Mouse (Mus musculus) cerebellum, postnatal 10 days (tissue): Measurements from ENCODE around the gene Ywhah.

Experiments used
- DNase-seq, 2 experiments: peaks; one replicate each; pipeline ENCODE4 v3.0.0; 2021; ENCODE audit warnings: mixed read lengths in 2 of 2

The Ywhah gene

GRCm38 (mm10) chr5:33052849-33053582 is 34.4 kb downstream of the Ywhah start:
- DNase-seq, result no peak

- no peak for DNase-seq
Observed at GRCm38 (mm10) chr5:33056126-33056765, 37.6 kb downstream of the Ywhah start.

- DNase-seq, result no peak
Observed at GRCm38 (mm10) chr5:33070071-33070470, 51.5 kb downstream of the Ywhah start.

DNA sequence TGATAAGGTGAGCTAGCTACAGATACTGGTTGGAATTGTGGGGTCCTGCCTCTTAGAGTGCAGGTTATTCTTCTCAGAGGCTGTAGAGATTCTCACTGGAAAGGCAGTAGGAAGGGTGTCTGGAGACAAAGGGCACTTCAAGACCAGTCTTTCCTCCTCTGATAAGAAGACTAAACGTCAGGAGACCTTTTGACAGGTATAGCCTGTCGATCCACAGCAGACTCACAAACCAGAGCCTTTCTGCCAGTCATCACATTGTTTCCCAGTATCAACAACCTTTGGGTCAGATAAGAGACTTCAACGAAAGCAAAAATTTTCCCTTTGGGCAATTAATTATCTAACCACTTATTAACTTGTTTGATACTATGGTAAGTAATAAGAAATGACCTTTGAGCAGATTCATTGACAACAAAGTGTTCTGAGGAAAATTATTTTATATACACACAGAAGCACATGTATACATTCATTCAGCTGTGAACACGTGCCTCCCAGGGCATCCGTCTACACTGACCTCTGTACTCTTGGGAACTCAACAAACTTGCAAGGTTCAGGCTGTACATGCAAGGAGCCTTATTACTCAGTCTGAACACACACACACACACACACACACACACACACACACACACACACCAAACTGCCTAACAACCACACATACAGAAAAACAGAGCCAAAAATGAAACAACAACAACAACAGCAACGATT is 58.0 kb downstream of the Ywhah start:
- DNase-seq, result no peak
